Mouse (Mus musculus): ENCODE measurements around the gene 9130230L23Rik. TPM values are rescaled to one million over a fixed set of nuclear protein-coding genes. Genes with fewer than 3 reads are reported as not detected.
A peak's percentile ranks its signal among the peaks of the same experiment; 100 is the strongest.

The 9130230L23Rik gene
- polyA plus RNA-seq, 1 experiment: not detected

GRCm38 (mm10) chr5:65959893-65960596, 44.0 kb downstream of the 9130230L23Rik start:
- no peaks in the 10 kb centered on the region for H3K36me3 ChIP-seq (ENCODE audit: control insufficient read depth)
- H3K9me3 ChIP-seq (ENCODE audit: control insufficient read depth, low read length): no peaks in the 10 kb centered on the region
- no peaks in the 10 kb centered on the region for H3K27me3 ChIP-seq (ENCODE audit: control insufficient read depth)
- TF ChIP-seq GATA1 (IDR thresholded peaks at IDR 0.05; ENCODE audit: low read length): no peak
- TF ChIP-seq TAL1 (IDR thresholded peaks at IDR 0.05; ENCODE audit: low read length): no peak
- peaks cover 9% of the 10 kb centered on the region for H3K4me1 ChIP-seq (ENCODE audit: control insufficient read depth)
- no peak overlapping the region for H3K4me3 ChIP-seq (replicated peaks)

GRCm38 (mm10) chr5:65958597-65958996, 45.5 kb downstream of the 9130230L23Rik start:
- H3K27me3 ChIP-seq (ENCODE audit: control insufficient read depth): no peaks in the 10 kb centered on the region
- no peaks in the 10 kb centered on the region for H3K36me3 ChIP-seq (ENCODE audit: control insufficient read depth)
- peaks cover 11% of the 10 kb centered on the region for H3K4me1 ChIP-seq (ENCODE audit: control insufficient read depth)
- no peak overlapping the region for H3K4me3 ChIP-seq (replicated peaks)
- no peaks in the 10 kb centered on the region for H3K9me3 ChIP-seq (ENCODE audit: control insufficient read depth, low read length)
- no peak for TF ChIP-seq GATA1 (IDR thresholded peaks at IDR 0.05; ENCODE audit: low read length)
- no peak for TF ChIP-seq TAL1 (IDR thresholded peaks at IDR 0.05; ENCODE audit: low read length)

- H3K36me3 ChIP-seq (ENCODE audit: control insufficient read depth): no peaks in the 10 kb centered on the region
- peak overlapping the region; percentile 50 for H3K4me3 ChIP-seq (replicated peaks)
Observed at GRCm38 (mm10) chr5:65956144-65957008, 47.7 kb downstream of the 9130230L23Rik start.

GRCm38 (mm10) chr5:65955343-65956143, 48.5 kb downstream of the 9130230L23Rik start:
- H3K9me3 ChIP-seq (ENCODE audit: control insufficient read depth, low read length): no peaks in the 10 kb centered on the region
- no peaks in the 10 kb centered on the region for H3K36me3 ChIP-seq (ENCODE audit: control insufficient read depth)
- H3K27me3 ChIP-seq (ENCODE audit: control insufficient read depth): no peaks in the 10 kb centered on the region
- TF ChIP-seq GATA1 (IDR thresholded peaks at IDR 0.05; ENCODE audit: low read length) (no peak), TAL1 (IDR thresholded peaks at IDR 0.05; ENCODE audit: low read length) (no peak)
- peak overlapping the region; percentile 50 for H3K4me3 ChIP-seq (replicated peaks)
- H3K4me1 ChIP-seq (ENCODE audit: control insufficient read depth): peaks cover 11% of the 10 kb centered on the region

More at GRCm38 (mm10) chr5:65956144-65957008, 47.7 kb downstream of the 9130230L23Rik start:
- H3K4me1 ChIP-seq (ENCODE audit: control insufficient read depth): peaks cover 11% of the 10 kb centered on the region
- TF ChIP-seq GATA1 (IDR thresholded peaks at IDR 0.05; ENCODE audit: low read length) (no peak), TAL1 (IDR thresholded peaks at IDR 0.05; ENCODE audit: low read length) (no peak)
- no peaks in the 10 kb centered on the region for H3K27me3 ChIP-seq (ENCODE audit: control insufficient read depth)
- H3K9me3 ChIP-seq (ENCODE audit: control insufficient read depth, low read length): no peaks in the 10 kb centered on the region

GRCm38 (mm10) chr5:65954130-65955080, 49.7 kb downstream of the 9130230L23Rik start:
- no peak overlapping the region for H3K4me3 ChIP-seq (replicated peaks)
- H3K36me3 ChIP-seq (ENCODE audit: control insufficient read depth): no peaks in the 10 kb centered on the region
- H3K4me1 ChIP-seq (ENCODE audit: control insufficient read depth): peaks cover 9% of the 10 kb centered on the region
- H3K9me3 ChIP-seq (ENCODE audit: control insufficient read depth, low read length): no peaks in the 10 kb centered on the region
- TF ChIP-seq GATA1 (IDR thresholded peaks at IDR 0.05; ENCODE audit: low read length) (no peak), TAL1 (IDR thresholded peaks at IDR 0.05; ENCODE audit: low read length) (no peak)
- H3K27me3 ChIP-seq (ENCODE audit: control insufficient read depth): no peaks in the 10 kb centered on the region

GRCm38 (mm10) chr5:65951513-65951909, 52.6 kb downstream of the 9130230L23Rik start:
- TF ChIP-seq GATA1 (IDR thresholded peaks at IDR 0.05; ENCODE audit: low read length) (no peak), TAL1 (IDR thresholded peaks at IDR 0.05; ENCODE audit: low read length) (no peak)
- Histone ChIP-seq H3K27me3 (ENCODE audit: control insufficient read depth) (no peaks in the 10 kb centered on the region), H3K36me3 (ENCODE audit: control insufficient read depth) (no peaks in the 10 kb centered on the region), H3K9me3 (ENCODE audit: control insufficient read depth, low read length) (no peaks in the 10 kb centered on the region), H3K4me3 (replicated peaks) (no peak overlapping the region), H3K4me1 (ENCODE audit: control insufficient read depth) (peaks cover 9% of the 10 kb centered on the region)

- no peaks in the 10 kb centered on the region for H3K9me3 ChIP-seq (ENCODE audit: control insufficient read depth, low read length)
- no peak overlapping the region for H3K4me3 ChIP-seq (replicated peaks)
- H3K4me1 ChIP-seq (ENCODE audit: control insufficient read depth): peaks cover 8% of the 10 kb centered on the region
- no peaks in the 10 kb centered on the region for H3K27me3 ChIP-seq (ENCODE audit: control insufficient read depth)
- no peaks in the 10 kb centered on the region for H3K36me3 ChIP-seq (ENCODE audit: control insufficient read depth)
- TF ChIP-seq GATA1 (IDR thresholded peaks at IDR 0.05; ENCODE audit: low read length) (no peak), TAL1 (IDR thresholded peaks at IDR 0.05; ENCODE audit: low read length) (no peak)
Observed at GRCm38 (mm10) chr5:65950679-65951512, 53.2 kb downstream of the 9130230L23Rik start.
